Mouse (Mus musculus) cerebellum, postnatal 10 days (tissue): ENCODE results near the gene Gnl2.
A peak's percentile ranks its signal among the peaks of the same experiment; 100 is the strongest.

Experiments used
- DNase-seq, 2 experiments: peaks; one replicate each; pipeline ENCODE4 v3.0.0; 2021; ENCODE audit warnings: mixed read lengths in 2 of 2

The Gnl2 gene

DNA sequence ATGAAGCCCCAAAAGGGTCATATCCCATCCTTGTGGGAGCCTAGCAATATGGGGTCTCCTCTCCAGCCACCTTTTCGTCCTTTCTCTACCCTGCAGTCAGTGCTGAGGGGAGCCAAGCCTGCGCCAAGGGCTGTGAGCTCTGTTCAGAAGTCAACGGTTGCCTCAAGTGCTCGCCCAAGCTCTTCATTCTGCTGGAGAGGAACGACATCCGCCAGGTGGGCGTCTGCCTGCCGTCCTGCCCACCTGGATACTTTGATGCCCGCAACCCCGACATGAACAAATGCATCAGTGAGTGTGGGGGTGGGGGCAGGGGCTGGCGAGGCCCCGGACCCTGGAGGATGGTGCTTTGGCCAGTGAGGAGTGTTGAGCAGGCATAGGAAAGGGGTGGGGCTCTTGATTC, 11.5 kb upstream of the Gnl2 start:
- DNase-seq = no peak

- DNase-seq = no peak
Observed at GRCm38 (mm10) chr4:125007460-125007859, 8.9 kb upstream of the Gnl2 start.

GRCm38 (mm10) chr4:125008220-125008619, 8.2 kb upstream of the Gnl2 start:
- DNase-seq = peak; percentile 49 to 65

DNA sequence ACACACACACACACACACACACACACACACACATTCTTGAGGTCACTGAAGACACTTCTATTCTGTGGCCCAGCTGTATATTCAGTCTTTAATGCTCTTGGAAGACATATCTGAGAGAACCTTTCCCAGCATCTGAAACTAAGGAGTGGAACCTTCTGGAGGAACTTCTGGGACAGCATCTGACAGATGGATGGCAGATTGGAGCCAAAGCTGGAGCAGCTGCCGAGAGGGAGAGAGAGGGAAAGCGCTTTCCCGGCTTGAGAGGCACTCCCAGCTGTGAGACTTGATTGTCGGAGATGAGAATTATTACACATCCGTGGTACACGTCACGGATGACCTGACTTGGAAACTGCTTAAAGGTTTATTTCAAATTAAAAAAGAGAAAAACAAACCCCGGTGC, 7.7 kb upstream of the Gnl2 start:
- peak in 1 of 2 experiments; percentile 34 for DNase-seq

- peak; percentile 56 to 63 for DNase-seq
Observed at GRCm38 (mm10) chr4:125017431-125017830, 1.0 kb downstream of the Gnl2 start.

DNA sequence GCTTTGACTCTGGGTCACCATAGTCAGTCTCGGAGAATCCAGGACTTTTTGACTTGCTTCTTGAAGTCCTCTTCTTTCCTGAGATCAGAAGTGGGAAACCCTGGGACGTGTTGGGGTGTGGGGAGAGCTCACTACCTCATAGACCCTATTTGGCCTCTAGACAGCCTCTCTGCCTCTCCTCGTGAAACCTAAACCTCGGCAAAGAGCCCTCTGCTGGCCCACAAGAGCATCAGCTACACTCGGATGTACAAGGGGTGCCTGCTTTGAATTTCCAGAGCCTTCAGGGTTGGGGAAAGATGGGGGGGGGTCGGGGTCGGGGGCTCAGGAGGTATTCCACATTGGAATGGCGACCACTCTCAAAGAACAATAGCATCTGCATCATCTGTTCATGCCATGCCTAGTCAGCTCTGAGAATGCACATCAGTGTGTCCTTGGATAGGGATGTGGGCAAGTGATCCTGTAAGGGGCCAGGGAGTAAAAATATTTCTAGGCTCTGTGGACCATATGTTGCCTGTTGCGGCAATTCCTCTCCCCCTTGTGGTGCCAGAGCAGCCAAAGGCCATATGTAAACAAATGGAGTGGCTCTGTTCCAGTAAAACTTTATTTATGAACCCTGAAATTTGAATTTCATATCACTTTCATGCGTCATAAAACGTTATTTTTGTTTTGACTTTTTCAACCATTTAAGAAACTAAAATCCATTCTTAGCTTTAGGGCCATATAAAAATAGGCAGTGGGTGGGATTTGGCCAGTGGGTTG, 4.6 kb downstream of the Gnl2 start:
- peak; percentile 43 to 47 for DNase-seq

DNA sequence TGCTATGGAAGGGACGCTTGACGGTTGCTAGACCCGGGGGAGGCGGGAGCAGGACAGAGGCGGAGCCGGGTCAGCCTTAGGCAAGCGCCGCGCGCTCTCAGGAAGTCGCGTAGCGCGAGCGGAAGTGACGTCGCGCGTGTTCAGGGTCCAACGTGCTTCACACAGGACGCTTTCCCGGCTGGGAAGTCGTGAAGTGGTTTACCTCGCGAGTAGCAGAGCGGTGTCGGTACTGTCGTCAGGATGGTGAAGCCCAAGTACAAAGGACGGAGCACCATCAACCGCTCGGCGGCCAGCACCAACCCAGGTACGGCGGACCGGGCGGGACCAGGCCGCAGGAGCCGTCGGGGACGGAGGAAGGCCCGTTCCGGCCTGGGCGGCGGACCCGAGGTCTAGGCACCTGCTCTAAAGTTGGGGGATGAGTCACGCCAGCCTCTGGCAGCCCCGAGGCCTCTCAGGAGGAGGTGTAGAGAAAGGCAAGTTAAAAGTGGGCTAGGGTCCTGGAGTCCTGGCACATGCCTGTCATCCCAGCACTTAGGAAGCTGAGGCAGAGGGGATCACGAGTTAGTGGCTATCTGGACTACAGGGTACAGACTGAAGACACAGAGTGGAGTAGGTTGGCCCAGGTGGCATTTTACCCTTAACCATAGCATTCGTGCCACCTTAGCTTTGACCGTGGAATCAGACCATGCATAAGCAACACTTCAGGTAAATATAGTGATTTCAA, 13.7 kb downstream of the Gnl2 start:
- peak; percentile 96 for DNase-seq

GRCm38 (mm10) chr4:125034341-125034740, 18.0 kb downstream of the Gnl2 start:
- no peak for DNase-seq

GRCm38 (mm10) chr4:125044454-125044853, 28.1 kb downstream of the Gnl2 start:
- DNase-seq = no peak

GRCm38 (mm10) chr4:125055385-125055784, 39.0 kb downstream of the Gnl2 start:
- DNase-seq = no peak

DNA sequence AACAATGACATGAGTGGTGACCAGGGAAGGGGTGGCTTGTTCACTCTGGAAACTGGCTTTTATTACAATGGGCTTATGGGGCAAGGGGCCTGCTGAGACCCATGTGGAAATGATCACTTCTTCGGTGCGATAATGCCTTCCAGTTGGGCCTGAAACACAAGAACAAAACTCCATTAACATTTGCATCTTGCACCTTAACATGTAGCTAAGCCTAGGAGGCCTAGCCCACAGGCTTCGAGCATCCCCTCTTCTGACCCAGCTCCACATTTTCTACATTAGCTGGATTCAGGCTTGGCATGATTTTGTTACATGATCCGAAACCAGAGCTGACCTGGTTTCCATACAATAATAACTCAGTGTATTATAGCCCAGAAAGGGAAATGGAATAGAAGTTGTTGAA, 40.1 kb downstream of the Gnl2 start:
- DNase-seq = no peak

DNA sequence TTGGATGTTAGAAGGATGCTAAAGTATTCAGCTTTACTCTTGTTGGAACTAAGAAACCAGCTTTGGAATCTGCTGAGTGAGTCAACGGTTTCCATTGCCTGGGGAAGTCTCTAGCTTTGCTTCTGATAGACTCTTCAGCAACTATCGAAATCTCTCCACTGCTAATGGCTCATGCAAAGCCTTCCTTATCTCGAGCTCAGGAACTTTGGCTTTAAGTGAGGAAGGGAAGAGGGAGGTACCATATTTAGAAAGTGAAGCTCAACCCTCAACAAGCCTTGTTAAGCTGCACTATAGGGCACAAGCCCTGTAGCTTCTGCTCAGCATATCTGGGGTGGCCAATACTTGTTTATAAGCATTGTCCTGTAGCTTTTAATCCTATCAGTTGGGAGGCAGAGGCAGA, 40.9 kb downstream of the Gnl2 start:
- DNase-seq = no peak

- DNase-seq = no peak
Observed at GRCm38 (mm10) chr4:125058033-125058432, 41.6 kb downstream of the Gnl2 start.

GRCm38 (mm10) chr4:125059025-125059424, 42.6 kb downstream of the Gnl2 start:
- DNase-seq = peak; percentile 82

DNA sequence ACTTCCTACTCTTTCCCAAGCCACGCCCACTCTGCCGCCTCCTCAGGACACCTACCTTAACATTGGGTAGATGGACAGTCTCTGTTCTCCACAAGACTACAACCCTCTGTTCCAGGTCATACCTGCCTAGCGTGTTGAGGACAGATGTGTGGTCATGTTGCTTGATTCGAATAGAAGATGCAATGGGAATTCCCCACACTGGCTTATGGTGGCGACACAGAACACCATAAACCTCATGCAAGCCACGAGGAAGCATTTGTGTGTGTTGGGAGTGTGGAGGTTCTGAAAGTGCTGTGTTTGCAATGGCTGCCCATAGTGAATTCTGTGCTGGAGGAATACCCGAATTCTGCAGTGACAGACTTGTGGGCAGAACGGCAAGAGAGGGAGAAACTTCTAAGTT, 47.4 kb downstream of the Gnl2 start:
- no peak for DNase-seq

DNA sequence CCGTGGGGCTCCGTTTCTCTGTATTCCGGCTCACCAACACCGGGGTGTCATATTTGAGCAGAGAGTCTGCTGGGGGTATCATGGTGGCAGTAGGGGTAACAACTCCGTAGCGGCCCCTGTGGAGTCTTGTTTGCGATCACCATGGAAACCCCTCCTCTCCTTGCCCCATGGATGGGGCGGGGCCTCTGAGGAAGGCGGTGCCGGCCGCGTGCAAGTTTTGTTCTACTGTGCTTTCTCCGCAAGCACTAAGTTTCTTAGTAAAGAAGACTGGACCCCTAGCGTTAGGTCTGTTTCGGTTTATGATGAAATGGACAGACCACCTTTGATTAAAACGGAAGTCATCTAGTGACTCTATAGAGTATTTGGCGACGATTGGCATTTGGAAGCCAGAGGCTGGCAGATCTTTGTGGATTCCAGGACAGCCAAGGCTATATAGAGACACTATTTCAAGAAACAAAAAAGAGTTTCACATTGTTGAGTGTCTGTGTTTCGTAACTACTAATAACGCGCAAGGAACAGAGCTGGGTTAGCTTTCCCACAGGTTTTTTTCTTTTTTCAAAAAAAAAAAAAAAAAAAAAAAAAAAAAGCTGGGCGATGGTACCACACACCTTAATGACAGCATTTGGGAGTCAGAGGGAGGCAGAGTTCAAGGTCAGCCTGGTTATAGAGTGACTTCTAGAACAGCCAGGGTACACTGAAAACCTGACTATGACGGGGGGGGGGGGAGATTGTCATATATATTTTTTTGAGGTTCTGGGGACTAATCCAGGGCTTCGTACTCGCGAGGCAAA, 49.3 kb downstream of the Gnl2 start, which contains the start of gene Dnali1:
Gene Dnali1, minus strand, starts transcription at position 187 of the 791 bp plus-strand sequence.
- DNase-seq = peak; percentile 45 to 56

GRCm38 (mm10) chr4:125066490-125067370, 50.3 kb downstream of the Gnl2 start, which contains the start of gene Snip1:
Snip1 (plus strand) TSS chr4:125066672.
- DNase-seq = peak; percentile 95 to 97

- DNase-seq = no peak
Observed at GRCm38 (mm10) chr4:125077700-125078099, 61.3 kb downstream of the Gnl2 start.

GRCm38 (mm10) chr4:125078698-125079097, 62.3 kb downstream of the Gnl2 start:
- no peak for DNase-seq

DNA sequence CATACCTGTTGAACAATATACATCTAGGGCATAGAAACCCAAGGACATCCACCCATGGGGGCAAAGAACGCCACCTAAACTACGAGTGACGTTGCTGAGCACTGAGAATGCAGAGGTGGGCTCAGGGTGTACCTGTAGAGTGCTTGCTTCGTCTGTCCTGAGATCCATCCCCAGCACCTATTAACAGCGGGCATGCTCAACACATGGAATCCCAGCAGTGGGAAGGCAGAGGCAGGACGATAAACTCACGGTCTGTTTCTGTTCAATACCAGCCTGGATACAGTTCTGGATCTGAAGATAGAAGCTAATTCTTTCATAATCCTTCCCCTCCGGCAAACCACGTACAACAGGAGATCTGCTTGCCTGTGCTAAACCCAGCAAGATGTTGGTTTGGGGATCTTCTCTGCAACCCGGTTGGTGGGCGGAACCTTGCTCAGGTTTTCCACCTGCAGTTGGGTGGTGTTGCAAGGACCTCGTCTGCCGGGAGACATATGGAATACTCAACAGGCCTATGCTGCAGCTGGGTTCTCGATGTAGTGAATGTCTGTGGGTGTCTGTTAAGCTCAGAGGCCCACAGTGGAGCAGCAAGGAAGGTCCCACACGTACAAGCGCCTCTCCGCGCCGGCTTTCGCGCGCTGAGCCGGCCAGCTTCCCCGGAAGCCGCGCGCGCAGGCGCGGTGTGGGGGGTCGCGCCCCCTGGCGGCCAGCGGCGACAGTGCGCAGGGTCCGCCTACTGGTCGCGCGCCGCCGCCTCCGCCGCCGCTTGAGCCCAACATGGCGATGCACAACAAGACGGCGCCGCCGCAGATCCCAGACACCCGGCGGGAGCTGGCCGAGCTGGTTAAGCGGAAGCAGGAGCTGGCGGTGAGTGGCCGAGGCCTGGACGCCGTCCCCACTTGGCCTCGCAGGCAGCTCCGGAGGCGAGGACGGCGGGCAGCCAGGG, 68.3 kb downstream of the Gnl2 start, which contains the start of gene Meaf6:
Gene Meaf6, plus strand, starts transcription at position 732 of the 943 bp plus-strand sequence.
- peak; percentile 96 to 97 for DNase-seq

- DNase-seq = peak; percentile 79 to 82
Observed at GRCm38 (mm10) chr4:125085346-125085841, 69.0 kb downstream of the Gnl2 start.
